Mouse (Mus musculus) heart, adult 2 months (tissue): Measurements from ENCODE around the gene Aldh1l1. TPM values are rescaled to one million over a fixed set of nuclear protein-coding genes. Genes with fewer than 3 reads are reported as not detected.

Experiments
- DNase-seq, 2 experiments: peaks; one replicate each; pipeline ENCODE4 v3.0.0; 2021
- H3K27ac ChIP-seq: fragments of 200-600 bp; 2 replicates; pipeline ENCODE4 v1.8.1; 2022
- H3K27me3 ChIP-seq: fragments of 200-500 bp; 2 replicates; pipeline ENCODE4 v1.6.1; 2012; ENCODE audit warnings: mild to moderate bottlenecking, low read length, inconsistent platforms, mixed read lengths; ENCODE audit not compliant: control insufficient read depth, insufficient read depth
- H3K36me3 ChIP-seq: fragments of 200-500 bp; 2 replicates; pipeline ENCODE4 v1.6.1; 2012; ENCODE audit warnings: low read length, inconsistent platforms; ENCODE audit not compliant: control insufficient read depth, insufficient read depth
- H3K4me1 ChIP-seq: fragments of 200-500 bp; 2 replicates; pipeline ENCODE4 v1.6.1; 2011; ENCODE audit warnings: low read length; ENCODE audit not compliant: control insufficient read depth, insufficient read depth
- H3K4me3 ChIP-seq: fragments of 200-600 bp; 2 replicates; pipeline ENCODE4 v1.8.1; 2022
- H3K79me2 ChIP-seq: fragments of 200-500 bp; replicated peaks from 2 replicates; pipeline ENCODE4 v1.6.1; 2012; ENCODE audit warnings: mild to moderate bottlenecking, inconsistent platforms, low read length, moderate library complexity, mixed read lengths; ENCODE audit not compliant: control insufficient read depth, insufficient read depth
- H3K9ac ChIP-seq: fragments of 200-500 bp; 2 replicates; pipeline ENCODE4 v1.6.1; 2012; ENCODE audit warnings: low read depth, mild to moderate bottlenecking, control low read depth, inconsistent platforms, low read length, mixed read lengths
- CTCF ChIP-seq: fragments of 200-600 bp; IDR thresholded peaks from 2 replicates; pipeline ENCODE4 v1.8.1; 2022; ENCODE audit warnings: antibody characterized with exemption, mild to moderate bottlenecking, moderate library complexity
- EP300 ChIP-seq: fragments of 200-500 bp; IDR thresholded peaks from 2 replicates; pipeline ENCODE4 v1.6.1; 2011; ENCODE audit warnings: low read depth, low read length, control low read depth; ENCODE audit not compliant: insufficient read depth
- POLR2A ChIP-seq: fragments of 200-500 bp; IDR thresholded peaks from 2 replicates; pipeline ENCODE4 v1.6.1; 2011; ENCODE audit warnings: mild to moderate bottlenecking, low read depth, low read length, control low read depth; ENCODE audit not compliant: insufficient read depth
- WGBS: fragments of 180-500 bp; shearing (Covaris S2); methylation state at CpG from one replicate; pipeline ENCODE4 v1.1.7; 2018; 5-methylcytosine and 5-hydroxymethylcytosine counted together
- intact Hi-C: fragments of 180-260 bp; cut with DNase I; formaldehyde crosslinking; loops from one replicate; pipeline ENCODE4 v1.15.1; 2025
- polyA plus RNA-seq: library from polyadenylated mRNA; depleted of rRNA; stranded (reverse); fragments of >200 nt; gene quantifications from 2 replicates; pipeline ENCODE4 v1.2.3, GENCODE M21; 2012
- total RNA-seq, 2 experiments: library from RNA; stranded (reverse); gene quantifications; 2 replicates each; pipeline ENCODE4 v1.2.3; 2021

Gene Aldh1l1
- total and polyA plus RNA-seq, 3 experiments = 2.5 to 3.7 (median 3.2) TPM

GRCm38 (mm10) chr6:90578174-90578573 lies 91.9 kb downstream of the Aldh1l1 start:
- no peaks in the 10 kb centered on the region for H3K36me3 ChIP-seq
- no peak overlapping the region for H3K9ac ChIP-seq
- no peak overlapping the region for H3K27ac ChIP-seq
- TF ChIP-seq EP300 (no peak), POLR2A (no peak), CTCF (no peak)
- WGBS = 64% methylated on average over 3 of the region's 3 CpGs
- no peak overlapping the region for H3K4me3 ChIP-seq
- no peaks in the 10 kb centered on the region for H3K4me1 ChIP-seq
- intact Hi-C loops = loop anchor here (10.0 kb wide), 2 partner anchors 143 to 893 kb away; no protein-coding TSS in a partner anchor
- no peak for DNase-seq
- H3K27me3 ChIP-seq = no peaks in the 10 kb centered on the region
- H3K79me2 ChIP-seq = no peaks in the 10 kb centered on the region

GRCm38 (mm10) chr6:90582331-90582730 lies 96.1 kb downstream of the Aldh1l1 start:
- TF ChIP-seq CTCF = no peak
- TF ChIP-seq EP300 = no peak
- no peak for TF ChIP-seq POLR2A
- H3K4me3 ChIP-seq = no peak overlapping the region
- intact Hi-C loops = no loop called here
- 74% methylated on average over 2 of the region's 2 CpGs for WGBS
- H3K27me3 ChIP-seq = no peaks in the 10 kb centered on the region
- no peak overlapping the region for H3K9ac ChIP-seq
- H3K4me1 ChIP-seq = no peaks in the 10 kb centered on the region
- H3K79me2 ChIP-seq = no peaks in the 10 kb centered on the region
- H3K36me3 ChIP-seq = no peaks in the 10 kb centered on the region
- H3K27ac ChIP-seq = no peak overlapping the region
- DNase-seq = no peak

DNA sequence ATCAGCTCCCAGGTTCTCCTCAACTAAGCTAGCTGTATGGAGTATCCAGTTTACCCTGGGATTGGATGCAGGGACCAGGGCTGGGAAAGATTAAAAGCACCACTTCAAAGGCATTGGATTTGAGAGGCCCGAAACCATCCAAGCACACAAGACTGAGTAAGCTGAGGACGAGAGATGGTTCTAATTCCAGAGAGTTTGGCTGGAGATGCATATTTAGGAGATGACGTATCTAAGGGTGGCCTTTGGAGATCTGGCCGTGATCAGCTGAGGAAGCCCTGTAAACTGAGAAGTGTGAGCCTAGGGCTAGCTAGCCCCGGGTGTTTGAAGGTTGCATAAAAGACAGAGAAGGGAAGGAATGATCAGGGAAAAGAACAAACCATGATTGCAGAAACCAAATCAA lies 101.9 kb downstream of the Aldh1l1 start:
- 70% methylated on average over 5 of the region's 5 CpGs for WGBS
- Histone ChIP-seq H3K4me1 (no peaks in the 10 kb centered on the region), H3K27me3 (no peaks in the 10 kb centered on the region), H3K79me2 (no peaks in the 10 kb centered on the region), H3K36me3 (no peaks in the 10 kb centered on the region), H3K9ac (no peak overlapping the region), H3K27ac (no peak overlapping the region), H3K4me3 (no peak overlapping the region)
- intact Hi-C loops = no loop called here
- TF ChIP-seq POLR2A (no peak), EP300 (no peak)
- no peak for DNase-seq

GRCm38 (mm10) chr6:90590707-90591106 lies 104.5 kb downstream of the Aldh1l1 start:
- TF ChIP-seq EP300 = no peak
- no peak for TF ChIP-seq CTCF
- no peak for TF ChIP-seq POLR2A
- intact Hi-C loops = no loop called here
- Histone ChIP-seq H3K27me3 (no peaks in the 10 kb centered on the region), H3K9ac (no peak overlapping the region), H3K4me3 (no peak overlapping the region), H3K4me1 (no peaks in the 10 kb centered on the region), H3K27ac (no peak overlapping the region), H3K36me3 (no peaks in the 10 kb centered on the region), H3K79me2 (no peaks in the 10 kb centered on the region)
- no peak for DNase-seq
- WGBS = 88% methylated on average over 1 of the region's 1 CpGs

GRCm38 (mm10) chr6:90594972-90595371 lies 108.7 kb downstream of the Aldh1l1 start:
- no peaks in the 10 kb centered on the region for H3K36me3 ChIP-seq
- TF ChIP-seq POLR2A (no peak), EP300 (no peak)
- H3K27me3 ChIP-seq = no peaks in the 10 kb centered on the region
- intact Hi-C loops = no loop called here
- H3K79me2 ChIP-seq = no peaks in the 10 kb centered on the region
- 85% methylated on average over 1 of the region's 1 CpGs for WGBS
- DNase-seq = no peak
- no peak overlapping the region for H3K27ac ChIP-seq
- H3K4me1 ChIP-seq = peaks cover 2% of the 10 kb centered on the region; the same call in 1 of the 2 replicates
- no peak overlapping the region for H3K4me3 ChIP-seq
- H3K9ac ChIP-seq = no peak overlapping the region

GRCm38 (mm10) chr6:90597060-90597459 lies 110.8 kb downstream of the Aldh1l1 start:
- peaks cover 2% of the 10 kb centered on the region; the same call in 1 of the 2 replicates for H3K4me1 ChIP-seq
- no peak overlapping the region for H3K27ac ChIP-seq
- TF ChIP-seq EP300 (no peak), POLR2A (no peak), CTCF (no peak)
- H3K27me3 ChIP-seq = no peaks in the 10 kb centered on the region
- no peak overlapping the region for H3K9ac ChIP-seq
- WGBS = 84% methylated on average over 4 of the region's 4 CpGs
- no peak overlapping the region for H3K4me3 ChIP-seq
- intact Hi-C loops = no loop called here
- DNase-seq = no peak
- H3K36me3 ChIP-seq = no peaks in the 10 kb centered on the region
- H3K79me2 ChIP-seq = no peaks in the 10 kb centered on the region

- Histone ChIP-seq H3K4me3 (no peak overlapping the region), H3K27me3 (no peaks in the 10 kb centered on the region), H3K79me2 (no peaks in the 10 kb centered on the region), H3K27ac (no peak overlapping the region), H3K9ac (no peak overlapping the region), H3K4me1 (peaks cover 2% of the 10 kb centered on the region; the same call in 1 of the 2 replicates), H3K36me3 (no peaks in the 10 kb centered on the region)
- intact Hi-C loops = no loop called here
- TF ChIP-seq POLR2A = no peak
- TF ChIP-seq CTCF = no peak
- TF ChIP-seq EP300 = no peak
- DNase-seq = peak; percentile 55 to 75
- WGBS = 49% methylated on average over 2 of the region's 2 CpGs
Measured at GRCm38 (mm10) chr6:90597592-90597991, 111.4 kb downstream of the Aldh1l1 start.
